Mouse (Mus musculus) bone marrow, adult 2 months (tissue): ENCODE results near the gene Tdrd1.

Experiments
- CTCF ChIP-seq: fragments of 200-500 bp; IDR thresholded peaks from 2 replicates; pipeline ENCODE4 v1.5.1; 2011; ENCODE audit warnings: low read length, control low read depth; ENCODE audit not compliant: control insufficient read depth, insufficient read depth
- POLR2A ChIP-seq: fragments of 200-500 bp; IDR thresholded peaks from 2 replicates; pipeline ENCODE4 v1.6.1; 2011; ENCODE audit warnings: low read depth, mild to moderate bottlenecking, control low read depth, low read length, borderline replicate concordance; ENCODE audit not compliant: control insufficient read depth

DNA sequence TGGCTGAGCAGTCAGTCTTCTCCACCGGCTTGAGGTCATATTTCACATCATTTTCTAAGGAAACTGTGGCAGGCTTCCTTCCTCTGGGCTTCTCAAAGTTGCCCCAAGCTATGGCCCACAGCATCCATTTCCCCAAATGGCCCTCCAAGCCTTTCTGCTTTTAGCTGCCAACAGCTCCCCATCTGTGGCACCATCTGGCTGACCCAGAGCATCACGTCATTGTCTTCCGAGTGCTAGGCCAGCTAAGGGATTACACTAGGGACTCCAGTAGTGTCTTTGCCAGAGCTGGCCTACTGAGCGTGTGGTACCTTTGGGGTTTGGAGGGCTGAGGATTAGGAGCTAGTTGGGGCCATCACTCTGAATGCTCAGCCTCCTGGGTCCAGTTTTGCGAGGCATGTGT, 66.6 kb downstream of the Tdrd1 start:
- no peak for TF ChIP-seq CTCF
- TF ChIP-seq POLR2A = no peak
